Mouse (Mus musculus): ENCODE results near the gene Tstd2.

Gene Tstd2

GRCm38 (mm10) chr4:46138287-46139222 lies at the start of gene Tstd2, which contains the start of gene Ncbp1:
TSS of gene Tstd2 (minus strand) at chr4:46138694.
TSS of gene Ncbp1 (plus strand) at chr4:46138613.
- DNase-seq (ENCODE audit: low spot score), result peak; percentile 92

DNA sequence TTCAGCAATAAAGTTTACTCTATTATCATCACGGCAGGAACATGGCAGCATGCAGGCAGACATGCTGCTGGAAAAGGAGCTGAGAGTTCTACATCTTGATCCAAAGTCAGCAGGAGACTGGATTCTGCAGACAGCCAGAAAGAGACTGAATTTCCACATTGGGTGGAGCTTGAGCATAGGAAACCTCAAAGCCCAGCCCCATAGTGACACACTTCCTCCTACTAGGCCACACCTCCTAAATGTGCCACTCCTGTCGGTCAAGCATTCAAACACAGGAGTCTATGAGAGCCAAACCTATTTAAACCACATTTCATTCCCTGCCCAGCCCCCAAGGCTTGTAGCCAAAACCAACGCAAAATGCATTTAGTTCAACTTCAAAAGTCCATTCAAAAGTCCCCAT lies 48.0 kb upstream of the Tstd2 start:
- no peak for DNase-seq (ENCODE audit: low spot score)

DNA sequence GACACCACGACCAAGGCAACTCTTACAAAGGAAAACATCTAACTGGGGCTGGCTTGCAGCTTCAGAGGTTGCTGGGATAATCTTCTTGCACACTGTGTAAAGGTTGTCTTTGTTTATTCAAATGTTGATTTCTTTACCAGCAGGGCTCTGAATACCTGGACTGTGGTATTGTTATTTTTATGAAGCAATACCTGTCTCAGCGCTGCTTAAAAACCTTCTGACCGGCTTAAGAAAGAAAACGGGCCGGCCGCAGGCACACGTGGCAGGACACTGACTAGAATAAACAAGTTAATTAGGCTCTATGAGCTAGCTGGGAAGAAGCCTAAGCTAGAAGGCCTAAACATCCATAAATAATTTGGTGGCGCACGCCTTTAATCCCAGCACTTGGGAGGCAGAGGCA lies 47.4 kb upstream of the Tstd2 start:
- DNase-seq (ENCODE audit: low spot score), result no peak

DNA sequence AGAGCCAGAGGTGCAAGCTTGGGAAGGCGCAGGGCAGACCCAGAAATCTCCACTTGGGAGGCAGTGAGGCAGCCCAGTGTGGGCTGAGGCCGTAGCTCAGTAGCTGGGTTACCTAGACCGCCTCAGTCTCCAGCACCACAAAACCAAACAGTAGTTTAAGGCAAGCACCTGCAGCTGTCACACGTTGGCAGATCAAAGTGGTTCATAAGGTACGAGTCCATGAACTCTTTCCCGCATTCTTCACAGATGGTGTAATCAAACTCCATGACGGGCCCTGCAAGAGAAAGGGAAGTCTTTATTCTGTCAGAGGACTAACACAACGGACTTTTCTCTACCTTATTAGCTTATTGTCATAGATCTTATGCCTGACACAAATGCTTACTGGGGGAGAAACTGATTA lies 46.9 kb upstream of the Tstd2 start:
- DNase-seq (ENCODE audit: low spot score), result no peak

- no peak for DNase-seq (ENCODE audit: low spot score)
Measured at GRCm38 (mm10) chr4:46182181-46182580, 43.7 kb upstream of the Tstd2 start.

GRCm38 (mm10) chr4:46181168-46181567 lies 42.7 kb upstream of the Tstd2 start:
- no peak for DNase-seq (ENCODE audit: low spot score)

DNA sequence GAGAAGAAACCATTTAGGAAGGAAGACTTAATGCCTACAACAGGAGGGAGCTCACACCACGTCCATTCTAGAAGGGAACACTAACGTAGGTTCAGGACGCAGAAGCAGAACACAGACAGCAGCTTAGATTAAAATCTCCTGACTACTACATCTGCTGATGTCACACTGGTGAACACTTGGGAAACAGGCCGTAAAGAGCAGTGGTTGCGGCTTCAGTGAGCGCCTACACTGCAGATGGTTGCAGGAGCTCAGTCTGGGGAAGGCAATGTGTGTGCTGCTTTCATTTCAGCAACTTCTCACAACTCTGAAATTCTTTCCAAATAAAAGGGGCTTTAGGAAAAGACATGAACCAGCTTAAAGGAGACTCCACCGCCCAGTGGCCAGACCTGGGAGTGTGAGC lies 39.0 kb upstream of the Tstd2 start:
- no peak for DNase-seq (ENCODE audit: low spot score)

DNA sequence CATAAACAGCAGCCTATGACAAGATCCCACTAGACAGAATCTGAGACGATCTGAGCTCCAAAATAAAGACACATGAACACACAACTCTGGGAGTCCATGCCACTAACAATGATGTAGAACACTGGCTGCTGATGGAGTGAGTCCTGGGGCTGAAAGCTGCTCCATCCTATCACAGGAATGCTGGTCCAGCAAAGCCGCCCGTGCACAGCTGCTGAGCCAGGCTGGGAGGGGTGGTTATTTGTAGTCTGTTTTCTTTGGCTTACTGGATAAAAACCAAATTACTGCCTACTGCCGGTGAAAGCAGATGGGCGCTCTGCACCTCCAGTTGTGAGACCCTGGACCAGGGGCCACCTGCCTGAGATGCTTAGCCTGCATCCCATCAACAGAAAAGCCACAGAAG lies 38.5 kb upstream of the Tstd2 start:
- DNase-seq (ENCODE audit: low spot score), result no peak

GRCm38 (mm10) chr4:46176313-46176712 lies 37.8 kb upstream of the Tstd2 start:
- no peak for DNase-seq (ENCODE audit: low spot score)

GRCm38 (mm10) chr4:46171761-46172160 lies 33.3 kb upstream of the Tstd2 start:
- DNase-seq (ENCODE audit: low spot score), result no peak

DNA sequence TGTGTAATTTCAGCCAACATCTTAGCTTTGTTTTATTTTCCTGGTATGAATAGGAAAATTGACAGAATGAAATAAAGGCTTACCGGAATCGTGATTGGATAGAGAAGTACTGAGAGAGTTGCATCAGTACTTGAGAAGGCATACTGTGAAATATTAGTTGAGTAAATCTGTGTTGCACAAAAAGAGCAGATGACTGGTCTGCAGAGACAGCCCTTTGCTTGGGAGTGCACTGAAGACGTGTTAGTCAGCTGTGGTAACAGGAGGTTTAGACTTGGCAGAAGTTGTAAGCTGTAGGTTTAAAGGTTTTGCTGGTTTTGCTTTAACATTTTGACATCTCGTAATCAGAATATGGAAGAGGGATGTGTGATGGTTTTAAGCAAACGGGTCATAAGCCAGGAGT lies 27.3 kb upstream of the Tstd2 start:
- no peak for DNase-seq (ENCODE audit: low spot score)

- no peak for DNase-seq (ENCODE audit: low spot score)
Measured at GRCm38 (mm10) chr4:46164027-46164426, 25.5 kb upstream of the Tstd2 start.

DNA sequence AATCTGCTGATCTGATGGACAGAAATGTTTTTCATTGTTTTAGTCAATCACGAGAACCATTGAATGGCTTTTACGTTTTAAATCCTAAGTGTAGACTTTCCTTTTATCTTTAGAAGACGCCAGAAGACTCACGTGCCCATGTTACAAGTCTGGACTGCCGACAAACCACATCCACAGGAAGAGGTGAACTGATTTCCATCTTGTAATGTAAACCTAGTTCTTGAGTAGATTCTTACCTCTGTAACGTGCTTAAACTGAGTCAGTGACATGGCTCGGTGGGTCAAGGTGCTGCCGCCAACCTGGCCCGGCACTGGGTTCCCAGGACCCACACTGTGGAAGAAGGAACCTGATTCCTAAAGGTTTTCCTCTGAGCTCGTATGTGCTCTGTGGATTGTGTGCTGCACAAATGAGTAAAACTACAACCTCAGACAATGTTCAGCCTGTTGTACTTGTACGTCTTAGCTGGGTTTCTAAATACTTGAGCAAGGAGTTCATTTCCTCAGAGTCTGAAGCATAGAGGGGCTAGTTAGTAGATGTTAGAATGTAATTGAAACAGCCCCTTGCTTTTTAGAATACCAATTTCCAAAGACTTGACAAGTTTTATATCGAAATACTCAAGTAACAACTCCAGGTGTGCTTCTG lies 13.5 kb upstream of the Tstd2 start:
- no peak for DNase-seq (ENCODE audit: low spot score)

GRCm38 (mm10) chr4:46146881-46147280 lies 8.4 kb upstream of the Tstd2 start:
- DNase-seq (ENCODE audit: low spot score), result no peak

DNA sequence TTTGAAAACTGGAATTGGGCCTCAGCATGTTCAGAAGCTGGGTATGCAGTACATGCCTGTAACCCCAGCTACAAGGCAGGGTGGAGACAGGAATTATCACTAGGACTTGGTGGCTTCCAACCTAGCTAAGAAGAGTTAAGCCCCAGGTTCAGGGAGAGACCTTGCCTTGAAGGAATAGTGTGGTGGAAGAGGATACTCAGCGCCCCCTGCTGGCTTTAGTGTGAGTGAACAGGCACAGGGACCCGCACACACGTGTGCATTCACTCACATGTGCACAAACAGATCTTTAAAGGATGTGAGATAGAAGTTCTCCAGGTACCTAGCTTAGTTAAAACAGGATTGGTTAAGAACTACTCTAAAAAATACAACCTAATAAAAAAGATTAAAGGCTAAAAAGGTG lies 5.8 kb upstream of the Tstd2 start:
- DNase-seq (ENCODE audit: low spot score), result no peak

GRCm38 (mm10) chr4:46137629-46138286 lies 736 bp downstream of the Tstd2 start:
- DNase-seq (ENCODE audit: low spot score), result no peak

DNA sequence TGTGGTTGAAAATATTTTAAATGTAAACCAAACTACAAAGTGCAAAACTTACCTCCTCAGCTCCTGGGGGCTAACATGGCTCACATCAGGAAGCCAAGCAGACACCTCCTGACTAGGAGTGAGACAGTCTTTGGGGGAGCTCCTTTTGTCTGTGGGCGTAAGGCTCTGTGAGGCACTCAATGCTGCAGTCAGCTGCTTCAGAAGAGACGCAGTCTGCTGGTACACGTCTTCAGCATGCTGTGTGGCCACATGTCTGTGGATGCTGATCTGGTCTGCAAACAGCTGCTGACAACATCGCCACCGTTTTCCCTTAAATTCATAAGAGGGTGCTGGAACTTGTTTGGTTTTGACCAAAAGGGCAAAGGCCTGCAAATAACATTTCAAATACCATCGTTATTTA lies 6.7 kb downstream of the Tstd2 start:
- no peak for DNase-seq (ENCODE audit: low spot score)

GRCm38 (mm10) chr4:46130221-46130620 lies 8.3 kb downstream of the Tstd2 start:
- DNase-seq (ENCODE audit: low spot score), result peak; percentile 27

DNA sequence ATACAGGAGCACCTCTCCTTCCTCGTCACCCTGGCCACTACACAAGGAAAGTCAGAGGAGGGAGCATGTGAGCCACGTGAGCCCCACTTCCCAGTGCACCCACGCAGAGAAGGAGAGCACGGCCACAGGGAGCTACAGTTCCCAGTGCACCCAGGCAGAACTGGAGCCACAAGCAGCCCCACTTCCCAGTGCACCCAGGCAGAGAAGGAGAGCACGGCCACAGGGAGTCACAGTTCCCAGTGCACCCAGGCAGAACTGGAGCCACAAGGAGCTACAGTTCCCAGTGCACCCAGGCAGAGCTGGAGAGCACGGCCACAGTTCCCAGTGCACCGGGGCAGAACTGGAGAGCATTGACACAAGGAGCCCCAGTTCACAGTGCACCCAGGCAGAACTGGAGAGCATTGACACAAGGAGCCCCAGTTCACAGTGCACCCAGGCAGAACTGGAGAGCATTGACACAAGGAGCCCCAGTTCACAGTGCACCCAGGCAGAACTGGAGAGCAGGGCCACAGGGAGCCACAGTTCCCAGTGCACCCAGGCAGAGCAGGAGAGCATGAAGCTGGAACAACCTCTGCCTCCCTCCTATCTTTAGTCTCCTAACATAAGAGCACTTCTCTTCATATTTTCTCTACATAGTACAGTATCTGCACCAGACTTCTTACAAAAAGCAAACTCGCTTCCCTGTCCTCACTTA lies 9.0 kb downstream of the Tstd2 start:
- no peak for DNase-seq (ENCODE audit: low spot score)

GRCm38 (mm10) chr4:46126541-46126940 lies 12.0 kb downstream of the Tstd2 start:
- DNase-seq (ENCODE audit: low spot score), result peak; percentile 52

GRCm38 (mm10) chr4:46123358-46123757 lies 15.1 kb downstream of the Tstd2 start:
- DNase-seq (ENCODE audit: low spot score), result no peak

DNA sequence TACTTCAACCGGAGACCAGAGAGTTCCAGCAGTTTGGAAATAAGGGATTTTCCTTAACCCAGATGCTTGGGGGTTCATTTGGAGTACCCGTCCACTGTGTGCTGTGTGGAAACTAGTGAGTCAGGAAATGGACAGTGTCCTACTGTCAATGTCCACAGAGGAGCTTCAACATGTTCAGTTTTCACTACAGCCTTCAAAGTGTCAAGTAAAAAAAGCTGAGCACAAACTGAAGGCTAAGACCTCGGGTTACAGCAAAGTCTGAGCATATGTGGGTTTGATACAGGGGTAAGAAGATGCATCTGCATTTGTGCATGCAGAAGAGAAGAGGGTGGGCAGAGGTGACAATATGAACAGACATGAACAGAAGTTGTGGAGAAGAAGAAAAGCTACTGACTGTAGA lies 17.7 kb downstream of the Tstd2 start:
- no peak for DNase-seq (ENCODE audit: low spot score)

Measured in urinary bladder, postnatal 25 days (tissue).